Mouse (Mus musculus): ENCODE data around the gene Olfr324.
A peak's percentile ranks its signal among the peaks of the same experiment; 100 is the strongest.

The Olfr324 gene

GRCm38 (mm10) chr11:58594814-58595213 is at the start of gene Olfr324:
Gene Olfr324, plus strand, starts transcription at chr11:58595114.
- no peak for DNase-seq (ENCODE audit: low read depth)

- DNase-seq (ENCODE audit: low read depth): no peak
Measured at GRCm38 (mm10) chr11:58546322-58546721, 48.6 kb upstream of the Olfr324 start, which contains the start of gene Olfr329-ps. Gene Olfr329-ps, minus strand, starts transcription at chr11:58546422.

- DNase-seq (ENCODE audit: low read depth): no peak
Measured at GRCm38 (mm10) chr11:58555536-58555935, 39.4 kb upstream of the Olfr324 start, which contains the start of gene Olfr328. Gene Olfr328, minus strand, starts transcription at chr11:58555636.

GRCm38 (mm10) chr11:58570405-58570804 is 24.5 kb upstream of the Olfr324 start, which contains the start of gene Olfr224:
Gene Olfr224, minus strand, starts transcription at chr11:58570553.
- DNase-seq (ENCODE audit: low read depth): no peak

GRCm38 (mm10) chr11:58577430-58577829 is 17.5 kb upstream of the Olfr324 start, which contains the start of gene Olfr325:
Gene Olfr325, plus strand, starts transcription at chr11:58577730.
- DNase-seq (ENCODE audit: low read depth): no peak

- DNase-seq (ENCODE audit: low read depth): no peak
Measured at GRCm38 (mm10) chr11:58578636-58579035, 16.3 kb upstream of the Olfr324 start.

GRCm38 (mm10) chr11:58587898-58588348 is 7.0 kb upstream of the Olfr324 start:
- peak; percentile 39 for DNase-seq (ENCODE audit: low read depth)

- DNase-seq (ENCODE audit: low read depth): no peak
Measured at GRCm38 (mm10) chr11:58588620-58589250, 6.2 kb upstream of the Olfr324 start.

GRCm38 (mm10) chr11:58597837-58598236 is 2.9 kb downstream of the Olfr324 start:
- no peak for DNase-seq (ENCODE audit: low read depth)

- no peak for DNase-seq (ENCODE audit: low read depth)
Measured at GRCm38 (mm10) chr11:58602062-58602461, 7.1 kb downstream of the Olfr324 start.

- DNase-seq (ENCODE audit: low read depth): peak; percentile 5
Measured at GRCm38 (mm10) chr11:58602800-58603560, 8.1 kb downstream of the Olfr324 start.

- DNase-seq (ENCODE audit: low read depth): no peak
Measured at GRCm38 (mm10) chr11:58604688-58605087, 9.8 kb downstream of the Olfr324 start.

- DNase-seq (ENCODE audit: low read depth): no peak
Measured at GRCm38 (mm10) chr11:58605228-58605627, 10.3 kb downstream of the Olfr324 start.

GRCm38 (mm10) chr11:58606177-58606919 is 11.4 kb downstream of the Olfr324 start:
- no peak for DNase-seq (ENCODE audit: low read depth)

GRCm38 (mm10) chr11:58607030-58607429 is 12.1 kb downstream of the Olfr324 start:
- DNase-seq (ENCODE audit: low read depth): no peak

- no peak for DNase-seq (ENCODE audit: low read depth)
Measured at GRCm38 (mm10) chr11:58613359-58613758, 18.4 kb downstream of the Olfr324 start.

GRCm38 (mm10) chr11:58614526-58614925 is 19.6 kb downstream of the Olfr324 start:
- peak; percentile 9 for DNase-seq (ENCODE audit: low read depth)

GRCm38 (mm10) chr11:58615975-58616374 is 21.1 kb downstream of the Olfr324 start, which contains the start of gene 2210407C18Rik:
Gene 2210407C18Rik, minus strand, starts transcription at chr11:58616075.
- DNase-seq (ENCODE audit: low read depth): no peak

- no peak for DNase-seq (ENCODE audit: low read depth)
Measured at GRCm38 (mm10) chr11:58618369-58618768, 23.5 kb downstream of the Olfr324 start.

- DNase-seq (ENCODE audit: low read depth): no peak
Measured at GRCm38 (mm10) chr11:58618793-58619192, 23.9 kb downstream of the Olfr324 start.

GRCm38 (mm10) chr11:58626146-58626545 is 31.2 kb downstream of the Olfr324 start:
- DNase-seq (ENCODE audit: low read depth): no peak

- DNase-seq (ENCODE audit: low read depth): no peak
Measured at GRCm38 (mm10) chr11:58630401-58630800, 35.5 kb downstream of the Olfr324 start, which contains the start of gene Olfr323. Gene Olfr323, minus strand, starts transcription at chr11:58630501.
